Mouse (Mus musculus): ENCODE data around the gene Rpl19.
A peak's percentile ranks its signal among the peaks of the same experiment; 100 is the strongest.

Gene Rpl19

DNA sequence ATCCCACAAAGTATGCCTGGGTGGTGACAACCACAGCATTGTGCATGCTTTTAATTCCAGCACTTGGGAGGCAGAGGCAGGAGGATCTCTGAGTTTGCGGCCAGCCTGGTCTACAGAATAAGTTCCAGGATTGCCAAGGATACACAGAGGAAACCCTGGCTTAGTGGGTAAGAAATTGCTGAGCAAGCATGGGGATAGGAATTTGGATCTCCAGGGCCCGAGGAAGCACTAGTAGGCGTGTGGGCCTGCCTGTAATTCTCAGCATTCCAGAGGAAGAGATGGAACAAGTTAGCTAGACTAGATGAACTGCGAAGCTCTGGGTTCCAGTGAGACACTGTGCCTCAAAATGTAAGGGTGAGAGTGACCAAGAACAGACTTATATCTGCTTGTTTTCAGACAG, 46.9 kb downstream of the Rpl19 start:
- Histone ChIP-seq H3K27me3 (ENCODE audit: insufficient read depth, low read length) (no peaks in the 10 kb centered on the region), H3K4me3 (replicated peaks; ENCODE audit: low read length) (no peak overlapping the region), H3K36me3 (ENCODE audit: insufficient read depth, low read length) (peaks cover 30% of the 10 kb centered on the region), H3K4me1 (replicated peaks; ENCODE audit: low read depth, low read length) (peaks cover 10% of the 10 kb centered on the region), H3K9me3 (ENCODE audit: low read length) (peaks cover 44% of the 10 kb centered on the region)
- no peak for TF ChIP-seq POU5F1 (IDR thresholded peaks at IDR 0.05; ENCODE audit: borderline replicate concordance, low read length)
- TF ChIP-seq CTCF (conservative IDR thresholded peaks at IDR 0.05; ENCODE audit: low read length): no peak
- TF ChIP-seq NANOG (IDR thresholded peaks at IDR 0.05; ENCODE audit: borderline replicate concordance, low read length): no peak

GRCm38 (mm10) chr11:98075195-98075808, 48.8 kb downstream of the Rpl19 start:
- no peak for TF ChIP-seq NANOG (IDR thresholded peaks at IDR 0.05; ENCODE audit: borderline replicate concordance, low read length)
- TF ChIP-seq CTCF (conservative IDR thresholded peaks at IDR 0.05; ENCODE audit: low read length): peak; percentile 93
- H3K27me3 ChIP-seq (ENCODE audit: insufficient read depth, low read length): no peaks in the 10 kb centered on the region
- peaks cover 29% of the 10 kb centered on the region for H3K9me3 ChIP-seq (ENCODE audit: low read length)
- no peak overlapping the region for H3K4me3 ChIP-seq (replicated peaks; ENCODE audit: low read length)
- peaks cover 21% of the 10 kb centered on the region for H3K36me3 ChIP-seq (ENCODE audit: insufficient read depth, low read length)
- peaks cover 10% of the 10 kb centered on the region for H3K4me1 ChIP-seq (replicated peaks; ENCODE audit: low read depth, low read length)

GRCm38 (mm10) chr11:98077086-98077485, 50.6 kb downstream of the Rpl19 start:
- Histone ChIP-seq H3K27me3 (ENCODE audit: insufficient read depth, low read length) (no peaks in the 10 kb centered on the region), H3K4me1 (replicated peaks; ENCODE audit: low read depth, low read length) (peaks cover 10% of the 10 kb centered on the region), H3K4me3 (replicated peaks; ENCODE audit: low read length) (no peak overlapping the region), H3K9me3 (ENCODE audit: low read length) (peaks cover 14% of the 10 kb centered on the region), H3K36me3 (ENCODE audit: insufficient read depth, low read length) (peaks cover 12% of the 10 kb centered on the region)
- TF ChIP-seq CTCF (conservative IDR thresholded peaks at IDR 0.05; ENCODE audit: low read length) (no peak), POU5F1 (IDR thresholded peaks at IDR 0.05; ENCODE audit: borderline replicate concordance, low read length) (no peak), NANOG (IDR thresholded peaks at IDR 0.05; ENCODE audit: borderline replicate concordance, low read length) (no peak)

Measured in E14TG2a.4 (cell line).